Mouse (Mus musculus) thymus, postnatal 25 days (tissue): ENCODE results near the gene Stap2.

ENCODE experiments used
- DNase-seq: peaks from one replicate; pipeline ENCODE4 v3.0.0; 2022

Stap2 gene

DNA sequence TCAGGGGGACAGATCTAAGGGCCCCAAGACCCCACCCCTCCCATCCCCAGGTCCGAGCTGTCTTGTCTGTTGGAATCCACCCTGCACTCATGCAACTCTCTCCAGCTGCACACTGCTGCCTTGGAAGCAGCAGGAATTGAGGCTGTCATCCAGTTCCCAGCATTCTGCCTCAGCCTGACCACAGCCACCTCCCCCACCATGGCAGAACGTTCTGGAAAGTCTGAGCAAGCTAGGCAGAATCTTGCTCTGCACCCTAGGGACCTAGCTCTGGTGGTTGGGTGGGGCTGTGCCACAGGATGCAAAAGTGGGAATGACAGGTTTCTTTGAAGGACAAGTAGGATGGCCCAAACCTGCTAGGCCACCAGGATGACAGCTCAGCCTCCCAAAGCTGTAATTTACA lies 19.1 kb upstream of the Stap2 start:
- no peak for DNase-seq

DNA sequence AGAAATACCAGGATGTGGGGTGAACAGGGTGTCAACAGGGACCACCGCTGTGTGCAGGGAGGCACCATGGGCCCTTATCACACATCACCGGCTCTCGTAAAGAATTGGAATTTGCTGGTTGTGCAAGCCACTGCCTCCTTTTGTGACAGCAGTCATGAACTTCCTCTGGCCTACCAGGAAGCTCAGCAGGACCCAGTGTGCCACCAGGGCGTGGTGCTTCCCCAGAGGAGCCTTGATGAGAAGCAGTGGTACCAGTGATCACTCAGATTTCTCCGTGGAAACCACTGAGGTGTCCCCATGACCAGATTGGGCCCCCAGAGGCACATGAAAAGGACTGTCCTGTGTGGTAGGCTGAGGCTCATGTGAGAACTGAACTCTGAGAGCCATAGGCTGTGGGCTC lies 18.0 kb upstream of the Stap2 start:
- DNase-seq, result no peak

GRCm38 (mm10) chr17:56022989-56023290 lies 17.6 kb upstream of the Stap2 start:
- DNase-seq, result no peak

GRCm38 (mm10) chr17:56022131-56022988 lies 17.0 kb upstream of the Stap2 start:
- no peak for DNase-seq

GRCm38 (mm10) chr17:56021161-56021910 lies 16.0 kb upstream of the Stap2 start:
- DNase-seq, result peak; percentile 82

DNA sequence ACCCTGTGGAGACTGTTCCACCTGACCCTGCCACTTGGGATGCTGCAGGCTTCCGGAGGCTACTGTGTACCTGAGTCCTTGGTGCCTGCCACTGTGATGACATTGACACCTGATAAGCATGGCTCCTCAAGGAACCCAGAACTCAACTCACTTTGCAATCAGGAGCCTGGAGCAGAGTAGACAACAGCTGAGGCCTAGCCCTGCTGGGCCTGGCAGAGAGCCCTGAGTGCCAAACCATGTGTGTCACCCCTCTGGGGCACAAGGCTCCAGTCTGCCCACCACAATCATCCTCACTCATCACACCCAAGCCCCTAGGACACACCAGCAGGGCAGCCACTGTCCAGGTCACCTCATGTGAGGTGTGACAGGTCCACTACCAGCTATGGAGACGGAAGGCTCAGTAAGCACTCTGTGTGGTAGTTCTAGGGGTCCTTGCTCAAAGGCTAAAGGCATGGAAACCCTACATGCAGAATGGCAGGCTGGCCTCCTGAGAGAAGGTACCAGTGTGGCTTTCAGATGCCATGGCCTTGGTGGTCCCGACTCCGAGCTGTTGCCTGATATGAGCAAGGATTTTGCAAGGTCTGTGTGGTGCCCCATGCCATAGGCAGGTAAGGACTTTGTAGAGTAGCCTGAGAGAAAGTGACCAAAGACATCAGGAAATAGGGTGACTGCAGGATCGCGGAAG lies 15.2 kb upstream of the Stap2 start:
- DNase-seq, result no peak

DNA sequence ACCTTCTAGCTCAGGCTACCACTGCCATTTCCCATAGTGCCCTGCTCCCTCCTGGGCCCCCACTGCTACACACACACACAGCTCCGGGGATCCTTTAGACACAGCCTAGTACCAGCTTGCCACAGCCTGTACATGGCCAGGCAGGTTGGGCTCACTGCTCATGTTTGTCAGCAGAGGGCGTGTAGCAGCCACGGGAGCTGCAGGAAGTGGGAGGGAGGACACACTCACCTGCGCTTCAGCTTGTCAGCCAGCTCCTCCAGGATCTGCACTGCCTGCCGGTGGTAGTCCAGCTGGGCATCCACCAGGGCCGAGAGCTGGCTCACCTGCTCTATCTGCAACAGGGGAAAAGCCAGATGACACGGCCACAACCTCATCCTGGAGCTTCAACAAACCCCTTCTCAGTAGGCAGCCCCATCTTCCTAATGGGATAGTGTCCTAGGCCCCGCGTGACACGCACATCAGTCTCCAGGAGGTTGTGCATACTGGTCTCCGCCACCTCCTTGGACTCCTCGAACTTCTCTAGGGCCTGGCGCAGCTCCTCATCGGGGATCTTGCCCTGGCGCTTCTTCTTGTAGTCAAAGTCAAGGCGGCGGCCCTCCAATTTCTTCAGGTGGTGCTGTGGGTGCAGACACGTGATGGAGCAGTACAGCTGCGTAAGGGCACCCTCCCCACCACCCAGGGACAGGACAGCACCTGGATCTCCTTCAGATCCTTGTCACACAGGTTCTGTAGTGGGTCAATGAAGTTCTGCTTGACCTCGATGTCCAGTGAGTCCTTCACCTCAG lies 13.2 kb upstream of the Stap2 start:
- peak; percentile 83 for DNase-seq

GRCm38 (mm10) chr17:56017848-56018247 lies 12.5 kb upstream of the Stap2 start:
- no peak for DNase-seq

GRCm38 (mm10) chr17:56016793-56017785 lies 11.7 kb upstream of the Stap2 start:
- no peak for DNase-seq

- no peak for DNase-seq
Measured at GRCm38 (mm10) chr17:56016382-56016781, 11.0 kb upstream of the Stap2 start.

DNA sequence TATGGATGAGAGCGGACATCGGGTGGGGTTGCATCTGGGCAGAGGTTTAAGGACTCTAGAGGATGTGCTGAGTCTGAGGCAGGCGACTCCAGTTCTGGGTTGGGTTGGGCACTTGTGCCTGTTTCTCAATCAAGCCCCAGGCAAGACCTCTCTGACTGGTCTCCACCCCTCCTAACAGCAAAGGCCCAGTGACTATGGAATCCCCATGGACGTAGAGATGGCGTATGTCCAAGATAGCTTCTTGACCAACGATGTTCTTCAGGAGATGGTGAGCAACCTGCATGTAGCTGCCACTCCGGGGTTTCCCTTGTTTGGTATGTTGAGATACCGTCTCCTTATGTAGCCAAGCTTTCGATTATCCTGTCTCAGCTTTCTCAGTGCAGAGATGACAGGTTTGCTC lies 9.9 kb upstream of the Stap2 start:
- no peak for DNase-seq

- no peak for DNase-seq
Measured at GRCm38 (mm10) chr17:56011441-56011840, 6.1 kb upstream of the Stap2 start.

DNA sequence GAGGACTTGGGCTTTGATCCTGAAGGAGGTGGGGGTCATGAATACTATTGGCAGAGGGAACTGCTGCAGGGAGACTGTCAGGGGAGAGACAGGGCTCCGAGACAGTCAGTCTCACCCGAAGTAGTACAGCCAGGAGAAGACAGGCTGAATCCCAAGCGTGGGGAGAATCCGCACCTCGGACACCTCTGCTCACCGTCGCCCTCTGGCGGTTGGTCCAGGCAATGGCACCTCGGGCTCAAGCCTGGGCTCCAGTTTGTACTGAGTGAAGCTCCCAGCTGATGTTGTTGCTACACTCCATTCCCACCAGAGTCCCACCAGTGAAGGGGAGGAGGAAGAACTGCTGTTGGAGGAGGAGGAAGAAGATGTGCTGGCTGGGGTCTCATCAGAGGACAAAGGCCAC lies 5.3 kb upstream of the Stap2 start:
- DNase-seq, result peak; percentile 81

GRCm38 (mm10) chr17:56010255-56010654 lies 4.9 kb upstream of the Stap2 start:
- no peak for DNase-seq

DNA sequence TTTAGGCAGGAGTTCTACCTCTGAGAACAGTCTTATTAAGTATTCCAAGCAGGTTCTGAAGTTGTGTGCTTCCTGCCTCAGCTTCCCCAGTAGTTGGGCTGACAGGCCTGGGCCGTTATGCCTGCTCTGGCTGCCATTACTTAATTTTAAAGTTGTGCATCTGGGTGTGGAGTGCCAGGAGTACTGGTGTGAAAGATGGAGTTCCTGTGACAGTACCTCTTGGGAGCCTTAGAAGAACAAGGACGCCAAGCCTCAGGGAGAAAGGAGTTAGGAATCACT lies 4.5 kb upstream of the Stap2 start:
- no peak for DNase-seq

- DNase-seq, result peak; percentile 93
Measured at GRCm38 (mm10) chr17:56009088-56009961, 3.9 kb upstream of the Stap2 start.

DNA sequence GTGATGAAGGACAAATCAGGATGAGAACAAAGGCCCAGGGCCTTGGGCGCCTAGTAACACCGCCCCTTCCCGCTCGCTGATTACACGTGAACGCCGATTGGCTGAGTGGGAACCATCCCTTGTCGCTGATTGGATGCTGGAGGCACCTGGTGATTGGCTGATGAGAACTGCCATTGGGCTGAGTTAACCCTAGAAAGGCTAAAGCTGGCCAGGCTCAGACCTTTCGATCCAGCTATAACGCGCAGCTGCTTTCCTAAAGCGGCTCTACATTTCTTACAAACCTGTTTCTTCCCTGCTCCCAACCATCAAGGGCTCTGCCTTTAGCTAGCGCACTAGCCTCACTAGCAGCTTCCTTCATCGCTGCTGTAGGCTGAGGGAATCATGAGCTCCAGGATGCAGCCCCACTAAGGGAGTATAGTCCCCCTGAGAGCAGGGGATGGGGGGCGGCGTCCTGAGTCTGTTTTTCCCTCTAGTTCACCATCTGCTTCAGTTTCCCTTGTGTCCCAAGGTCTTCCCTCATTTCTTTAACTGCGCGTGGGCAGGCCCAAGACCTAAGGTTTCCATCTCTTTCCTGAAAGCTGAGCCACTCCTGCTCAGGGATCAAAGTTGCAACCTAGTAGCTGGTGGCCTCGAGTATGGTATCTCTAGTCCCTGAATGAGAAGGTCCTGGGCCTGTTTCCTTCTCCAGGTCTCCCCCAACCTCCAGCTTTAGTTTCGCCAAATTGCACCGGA lies 3.1 kb upstream of the Stap2 start:
- peak; percentile 89 for DNase-seq

DNA sequence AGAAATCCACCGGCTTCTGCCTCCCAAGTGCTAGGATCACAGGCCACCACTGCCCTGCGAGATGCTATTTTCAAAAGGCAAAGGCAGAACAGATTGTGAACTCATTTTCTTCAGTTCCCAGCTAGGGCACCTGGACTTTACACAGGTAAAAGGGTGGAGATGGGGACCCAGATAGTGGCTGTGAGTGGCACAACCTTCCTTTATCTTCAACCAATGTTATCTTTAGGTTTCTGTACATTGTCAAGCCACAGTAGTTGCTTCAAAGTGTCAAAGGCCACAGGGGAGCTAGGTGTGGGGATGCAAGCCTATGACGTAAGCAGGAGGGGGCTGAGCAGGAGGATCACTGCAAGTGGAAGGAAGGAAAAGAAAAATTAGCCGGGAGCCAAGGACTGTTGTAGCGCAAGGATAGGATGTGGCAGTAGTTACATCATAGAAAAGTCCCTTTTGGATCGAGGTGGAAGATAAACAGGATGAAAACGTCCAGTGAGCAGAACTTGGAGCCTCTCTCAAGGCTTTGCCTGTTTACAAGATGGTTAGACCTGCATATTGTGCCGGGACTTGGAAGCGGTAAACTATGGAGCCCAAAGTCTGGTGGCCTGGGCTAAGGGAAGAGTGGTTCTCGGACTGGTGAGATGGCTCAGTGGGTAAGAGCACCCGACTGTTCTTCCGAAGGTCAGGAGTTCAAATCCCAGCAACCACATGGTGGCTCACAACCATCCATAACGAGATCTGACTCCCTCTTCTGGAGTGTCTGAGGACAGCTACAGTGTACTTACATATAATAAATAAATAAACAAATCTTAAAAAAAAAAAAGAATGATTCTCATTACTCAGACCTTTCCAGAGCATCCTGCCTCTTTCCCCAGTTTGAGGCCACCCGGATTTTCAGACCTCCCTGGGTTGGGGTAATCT lies 2.3 kb upstream of the Stap2 start:
- no peak for DNase-seq

GRCm38 (mm10) chr17:56006956-56007355 lies 1.6 kb upstream of the Stap2 start:
- no peak for DNase-seq
